Mouse (Mus musculus) C2C12 (cell line): ENCODE results near the gene Foxr2.

Source experiments
- CEBPB ChIP-seq: IDR thresholded peaks from one replicate; pipeline ENCODE4 v1.6.1; 2011; ENCODE audit warnings: low read depth, mild to moderate bottlenecking, control low read depth, moderate library complexity
- CTCF ChIP-seq: IDR thresholded peaks from one replicate; pipeline ENCODE4 v1.5.1; 2011; ENCODE audit not compliant: control insufficient read depth, insufficient read depth, insufficient read length
- FOSL1 ChIP-seq: IDR thresholded peaks from one replicate; pipeline ENCODE4 v1.8.0; 2011; ENCODE audit warnings: mild to moderate bottlenecking, low read length; ENCODE audit not compliant: poor library complexity, insufficient read depth, severe bottlenecking
- MAX ChIP-seq: IDR thresholded peaks from one replicate; pipeline ENCODE4 v1.6.1; 2011; ENCODE audit warnings: mild to moderate bottlenecking, control low read depth
- MYOD1 ChIP-seq: IDR thresholded peaks from one replicate; pipeline ENCODE4 v1.6.1; 2011; ENCODE audit warnings: low read depth; ENCODE audit not compliant: control insufficient read depth, insufficient read length
- MYOG ChIP-seq: IDR thresholded peaks from one replicate; pipeline ENCODE4 v1.6.1; 2011; ENCODE audit not compliant: control insufficient read depth, insufficient read length; ENCODE audit errors: extremely low read depth
- USF1 ChIP-seq: IDR thresholded peaks from one replicate; pipeline ENCODE4 v1.6.1; 2011; ENCODE audit warnings: low read depth, mild to moderate bottlenecking, control low read depth, moderate library complexity

GRCm38 (mm10) chrX:153151766-153152165 is 33.2 kb downstream of the Foxr2 start:
- TF ChIP-seq CTCF (no peak), MYOG (no peak), USF1 (no peak), MAX (no peak), MYOD1 (no peak), CEBPB (no peak), FOSL1 (no peak)
